Comparison of ENCODE assay signal across 10 mouse cellular contexts in the genomic region with DNA sequence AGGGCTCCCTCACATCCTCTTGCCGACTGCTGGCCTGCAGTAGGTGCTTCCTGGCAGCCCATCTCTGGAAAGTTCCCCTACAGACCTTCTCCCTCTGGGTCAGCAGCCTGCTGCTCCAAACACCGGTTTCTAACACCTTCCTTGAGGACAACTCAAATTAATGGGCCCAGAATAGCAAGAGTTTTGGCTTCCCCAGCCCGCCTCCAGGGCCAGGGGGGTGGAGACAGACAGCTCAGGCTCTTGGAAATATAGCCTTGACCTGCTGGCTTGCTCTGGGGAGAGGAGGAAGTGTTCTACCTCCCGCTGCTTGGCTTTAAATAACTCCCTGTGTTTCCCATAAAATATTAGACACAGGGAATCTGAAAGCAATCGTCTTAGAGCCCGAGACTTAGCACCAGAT.
A peak's percentile ranks its signal among the peaks of the same experiment; 100 is the strongest.
DNase-seq lines count a peak whose midpoint lies in the region; ATAC-seq and TF ChIP-seq lines count a peak whose summit lies in the region.
"Had no signal": no experiment of that assay in that cellular context is flagged by ENCODE, and none has a peak within 500 bp of the region (broad histone marks: within the 10 kb centered on the region; RNA-seq: fewer than 3 reads in every experiment).

No protein-coding gene starts in this region.

- H3K4me3 ChIP-seq in liver, postnatal 0 days (ENCODE audit: low read depth, low read length) = no peak overlapping the region
- H3K4me3 ChIP-seq: liver, embryonic 13.5 days; megakaryocyte, embryonic 14.5 days; neural tube, embryonic 12.5 days had no signal

- H3K36me3 ChIP-seq in liver, postnatal 0 days (replicated peaks; ENCODE audit: insufficient read depth, low read length) = no peaks in the 10 kb centered on the region
- H3K36me3 ChIP-seq: liver, embryonic 13.5 days; neural tube, embryonic 12.5 days had no signal

- peak; percentile 39 for DNase-seq in testis, postnatal 14 days (ENCODE audit: low spot score)
- no peak for DNase-seq in testis, postnatal 10 days (ENCODE audit: low spot score)
- peak; percentile 60 to 62 for DNase-seq in cerebellum, postnatal 36 days
- peak; percentile 66 for DNase-seq in kidney, postnatal 10 days
- DNase-seq in MN1 (ENCODE audit: low spot score) = no peak
- DNase-seq in heart, postnatal 14 days = no peak
- DNase-seq in liver, postnatal 0 days = no peak
- DNase-seq: liver, embryonic 13.5 days had no signal

- H3K4me1 ChIP-seq in liver, postnatal 0 days (ENCODE audit: insufficient read depth) = no peaks in the 10 kb centered on the region
- H3K4me1 ChIP-seq: liver, embryonic 13.5 days had no signal

- no peaks in the 10 kb centered on the region for H3K9me3 ChIP-seq in liver, postnatal 0 days (ENCODE audit: low read length)
- H3K9me3 ChIP-seq: liver, embryonic 13.5 days; megakaryocyte, embryonic 14.5 days; neural tube, embryonic 12.5 days had no signal

- H3K27ac ChIP-seq in liver, postnatal 0 days (ENCODE audit: low read depth) = no peak overlapping the region
- H3K27ac ChIP-seq: liver, embryonic 13.5 days; neural tube, embryonic 12.5 days had no signal

- no peak overlapping the region for H3K4me2 ChIP-seq in liver, postnatal 0 days (ENCODE audit: low read depth, low read length)
- H3K4me2 ChIP-seq: liver, embryonic 13.5 days; neural tube, embryonic 12.5 days had no signal

- 26% methylated on average over 6 of the region's 6 CpGs for WGBS in liver, postnatal 0 days (ENCODE audit: insufficient replicate concordance)

- intact Hi-C loops in heart, postnatal 14 days (cut with DNase I) = loop anchor here (5.0 to 10.0 kb wide), 2 partner anchors 221 to 347 kb away; partner anchors contain the start of gene Ptpru

- no peak for TF ChIP-seq EP300 in liver, postnatal 0 days (IDR thresholded peaks at IDR 0.05; ENCODE audit: low read depth)

- ATAC-seq in liver, postnatal 0 days = no peak

- no peak overlapping the region for H3K9ac ChIP-seq in liver, postnatal 0 days (replicated peaks)
- H3K9ac ChIP-seq: liver, embryonic 13.5 days; neural tube, embryonic 12.5 days had no signal

- TF ChIP-seq CTCF in liver, postnatal 0 days (IDR thresholded peaks at IDR 0.05; ENCODE audit: low read depth) = no peak

- H3K27me3 ChIP-seq in liver, postnatal 0 days (ENCODE audit: insufficient read depth, low read length) = no peaks in the 10 kb centered on the region
- H3K27me3 ChIP-seq: liver, embryonic 13.5 days; neural tube, embryonic 12.5 days had no signal

Comparison
In these comparisons a context has a peak if more than half of its experiments do, and no peak if none do; other contexts are left out.
1. DNase-seq: peak in testis, postnatal 14 days (single experiment), cerebellum, postnatal 36 days (2 of 2) and kidney, postnatal 10 days (single experiment); none in testis, postnatal 10 days (single experiment), MN1 (single experiment), heart, postnatal 14 days (0 of 2) and liver, postnatal 0 days (single experiment).